Mouse (Mus musculus) yolk sac, embryonic 10.5 days (tissue): ENCODE data around the gene Mgat1.
A peak's percentile ranks its signal among the peaks of the same experiment; 100 is the strongest.
"Not testable (repeated sequence)": the region's sequence is repeated elsewhere in the genome, so short reads cannot be mapped to it uniquely, and the experiment has no call there.

Experiments
- DNase-seq: peaks from one replicate; pipeline ENCODE4 v3.0.0-alpha.2; 2017; ENCODE audit warnings: low spot score

Gene Mgat1

GRCm38 (mm10) chr11:49264081-49264480 lies 20.1 kb downstream of the Mgat1 start:
- no peak for DNase-seq

GRCm38 (mm10) chr11:49264622-49265021 lies 20.6 kb downstream of the Mgat1 start:
- no peak for DNase-seq

GRCm38 (mm10) chr11:49265101-49265500 lies 21.1 kb downstream of the Mgat1 start:
- DNase-seq: no peak

GRCm38 (mm10) chr11:49266671-49267070 lies 22.7 kb downstream of the Mgat1 start:
- DNase-seq: peak; percentile 68

- no peak for DNase-seq
These were observed 23.3 kb downstream of the Mgat1 start for GRCm38 (mm10) chr11:49267316-49267715.

GRCm38 (mm10) chr11:49267970-49268579 lies 24.1 kb downstream of the Mgat1 start:
- DNase-seq: peak; percentile 46

- no peak for DNase-seq
These were observed 25.8 kb downstream of the Mgat1 start for GRCm38 (mm10) chr11:49269761-49270160.

GRCm38 (mm10) chr11:49270368-49270767 lies 26.4 kb downstream of the Mgat1 start:
- no peak for DNase-seq

- DNase-seq: peak; percentile 39
These were observed 27.3 kb downstream of the Mgat1 start for GRCm38 (mm10) chr11:49271334-49271733.

GRCm38 (mm10) chr11:49273834-49274519 lies 30.0 kb downstream of the Mgat1 start:
- DNase-seq: no peak

- DNase-seq: no peak
These were observed 34.2 kb downstream of the Mgat1 start, which contains the start of gene Olfr1393 for GRCm38 (mm10) chr11:49278222-49278621. Gene Olfr1393, plus strand, starts transcription at chr11:49278304.

- DNase-seq: not testable (repeated sequence)
These were observed 41.0 kb downstream of the Mgat1 start, which contains the start of gene Olfr1392 for GRCm38 (mm10) chr11:49284982-49285381. Gene Olfr1392, plus strand, starts transcription at chr11:49285282.

- no peak for DNase-seq
These were observed 43.3 kb downstream of the Mgat1 start for GRCm38 (mm10) chr11:49287251-49287650.

- no peak for DNase-seq
These were observed 48.8 kb downstream of the Mgat1 start for GRCm38 (mm10) chr11:49292777-49293176.

- no peak for DNase-seq
These were observed 60.5 kb downstream of the Mgat1 start, which contains the start of gene Olfr10 for GRCm38 (mm10) chr11:49304441-49304840. Gene Olfr10, plus strand, starts transcription at chr11:49304741.

GRCm38 (mm10) chr11:49308547-49308946 lies 64.6 kb downstream of the Mgat1 start:
- DNase-seq: not testable (repeated sequence)
